Mouse (Mus musculus): Measurements from ENCODE around the gene Ms4a6b. TPM values are rescaled to one million over a fixed set of nuclear protein-coding genes. Genes with fewer than 3 reads are reported as not detected.
"Not testable (repeated sequence)": the region's sequence is repeated elsewhere in the genome, so short reads cannot be mapped to it uniquely, and the experiment has no call there.

Ms4a6b gene
- polyA plus RNA-seq, 1 experiment: 6.8 TPM

GRCm38 (mm10) chr19:11533421-11533820 is 17.1 kb downstream of the Ms4a6b start:
- no peak for TF ChIP-seq POLR2A (IDR thresholded peaks at IDR 0.05; ENCODE audit: low read depth, low read length)
- no peak for TF ChIP-seq CTCF (conservative IDR thresholded peaks at IDR 0.05; ENCODE audit: insufficient read depth, insufficient read length, low read depth, low read length)
- H3K4me1 ChIP-seq (ENCODE audit: control insufficient read depth, insufficient read depth, low read length): no peaks in the 10 kb centered on the region
- no peak for DNase-seq
- H3K4me3 ChIP-seq (ENCODE audit: insufficient read depth, low read depth, low read length): no peak overlapping the region
- 83% methylated on average over 1 of the region's 1 CpGs for WGBS
- no peaks in the 10 kb centered on the region for H3K27me3 ChIP-seq (replicated peaks; ENCODE audit: control insufficient read depth, insufficient read depth, low read length)
- H3K36me3 ChIP-seq (ENCODE audit: control insufficient read depth, insufficient read depth, low read length): no peaks in the 10 kb centered on the region
- H3K27ac ChIP-seq (ENCODE audit: insufficient read depth, low read depth, low read length): no peak overlapping the region

- Histone ChIP-seq H3K36me3 (ENCODE audit: control insufficient read depth, insufficient read depth, low read length) (no peaks in the 10 kb centered on the region), H3K27me3 (replicated peaks; ENCODE audit: control insufficient read depth, insufficient read depth, low read length) (no peaks in the 10 kb centered on the region), H3K4me1 (ENCODE audit: control insufficient read depth, insufficient read depth, low read length) (no peaks in the 10 kb centered on the region), H3K4me3 (ENCODE audit: insufficient read depth, low read depth, low read length) (no peak overlapping the region), H3K27ac (ENCODE audit: insufficient read depth, low read depth, low read length) (no peak overlapping the region)
- TF ChIP-seq POLR2A (IDR thresholded peaks at IDR 0.05; ENCODE audit: low read depth, low read length) (no peak), CTCF (conservative IDR thresholded peaks at IDR 0.05; ENCODE audit: insufficient read depth, insufficient read length, low read depth, low read length) (no peak)
- WGBS: 52% methylated on average over 2 of the region's 2 CpGs
- DNase-seq: no peak
These were observed 17.7 kb downstream of the Ms4a6b start for GRCm38 (mm10) chr19:11533888-11534445.

- no peak for TF ChIP-seq POLR2A (IDR thresholded peaks at IDR 0.05; ENCODE audit: low read depth, low read length)
- TF ChIP-seq CTCF (conservative IDR thresholded peaks at IDR 0.05; ENCODE audit: insufficient read depth, insufficient read length, low read depth, low read length): no peak
- H3K36me3 ChIP-seq (ENCODE audit: control insufficient read depth, insufficient read depth, low read length): no peaks in the 10 kb centered on the region
- no peak within 1 kb of the TSS for H3K4me3 ChIP-seq (ENCODE audit: insufficient read depth, low read depth, low read length)
- H3K27ac ChIP-seq (ENCODE audit: insufficient read depth, low read depth, low read length): no peak within 1 kb of the TSS
- H3K27me3 ChIP-seq (replicated peaks; ENCODE audit: control insufficient read depth, insufficient read depth, low read length): no peaks in the 10 kb centered on the region
- no peak for DNase-seq
- WGBS: 16% methylated on average over 7 of the region's 7 CpGs
- H3K4me1 ChIP-seq (ENCODE audit: control insufficient read depth, insufficient read depth, low read length): no peaks in the 10 kb centered on the region
These were observed 20.3 kb downstream of the Ms4a6b start, which contains the start of gene Ms4a4d for GRCm38 (mm10) chr19:11536593-11536992. Gene Ms4a4d (plus strand): TSS chr19:11536801.

GRCm38 (mm10) chr19:11537336-11537735 is 21.0 kb downstream of the Ms4a6b start:
- Histone ChIP-seq H3K27me3 (replicated peaks; ENCODE audit: control insufficient read depth, insufficient read depth, low read length) (no peaks in the 10 kb centered on the region), H3K36me3 (ENCODE audit: control insufficient read depth, insufficient read depth, low read length) (no peaks in the 10 kb centered on the region), H3K4me3 (ENCODE audit: insufficient read depth, low read depth, low read length) (no peak overlapping the region), H3K27ac (ENCODE audit: insufficient read depth, low read depth, low read length) (no peak overlapping the region), H3K4me1 (ENCODE audit: control insufficient read depth, insufficient read depth, low read length) (no peaks in the 10 kb centered on the region)
- TF ChIP-seq POLR2A (IDR thresholded peaks at IDR 0.05; ENCODE audit: low read depth, low read length) (no peak), CTCF (conservative IDR thresholded peaks at IDR 0.05; ENCODE audit: insufficient read depth, insufficient read length, low read depth, low read length) (no peak)
- 30% methylated on average over 2 of the region's 2 CpGs for WGBS
- no peak for DNase-seq

DNA sequence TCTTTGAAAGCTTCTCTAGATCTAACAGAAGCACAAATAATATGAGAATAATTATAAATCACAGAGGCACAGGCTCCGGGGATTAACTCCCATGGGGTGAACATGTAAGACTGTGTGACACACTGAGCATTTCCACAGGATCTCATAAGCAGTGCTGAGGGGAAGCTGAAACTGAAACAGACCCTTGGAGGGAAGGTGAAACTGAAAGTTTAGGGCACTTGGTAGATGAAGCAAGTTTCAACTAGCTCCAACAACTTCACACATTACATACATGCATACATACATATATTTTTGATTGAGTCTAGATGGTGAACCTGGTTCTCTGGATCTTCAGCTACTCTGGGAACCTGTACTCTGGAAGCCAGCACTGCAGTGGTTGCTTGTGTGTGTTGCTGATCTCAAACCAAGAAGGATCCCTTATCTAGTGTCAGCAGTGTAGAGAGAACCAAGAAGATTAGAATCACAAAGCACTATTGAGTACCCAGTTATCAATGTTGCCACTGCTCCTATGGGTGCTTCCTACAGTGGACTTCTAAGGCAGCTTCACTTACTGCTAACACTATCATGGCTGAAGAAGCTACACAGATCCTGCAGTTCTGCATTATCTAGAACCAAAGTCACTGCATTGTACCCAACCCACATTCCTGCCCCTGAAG is 24.0 kb downstream of the Ms4a6b start:
- not testable (repeated sequence) for H3K27me3 ChIP-seq (replicated peaks; ENCODE audit: control insufficient read depth, insufficient read depth, low read length); H3K27ac ChIP-seq (ENCODE audit: insufficient read depth, low read depth, low read length); H3K4me1 ChIP-seq (ENCODE audit: control insufficient read depth, insufficient read depth, low read length); H3K4me3 ChIP-seq (ENCODE audit: insufficient read depth, low read depth, low read length); H3K36me3 ChIP-seq (ENCODE audit: control insufficient read depth, insufficient read depth, low read length)
- peak; percentile 8 for DNase-seq
- 78% methylated on average over 1 of the region's 1 CpGs for WGBS

- not testable (repeated sequence) for H3K27me3 ChIP-seq (replicated peaks; ENCODE audit: control insufficient read depth, insufficient read depth, low read length); H3K4me3 ChIP-seq (ENCODE audit: insufficient read depth, low read depth, low read length); H3K4me1 ChIP-seq (ENCODE audit: control insufficient read depth, insufficient read depth, low read length); H3K36me3 ChIP-seq (ENCODE audit: control insufficient read depth, insufficient read depth, low read length); H3K27ac ChIP-seq (ENCODE audit: insufficient read depth, low read depth, low read length); DNase-seq
- WGBS: 85% methylated on average over 2 of the region's 2 CpGs
These were observed 28.1 kb downstream of the Ms4a6b start for GRCm38 (mm10) chr19:11544383-11544782.

DNA sequence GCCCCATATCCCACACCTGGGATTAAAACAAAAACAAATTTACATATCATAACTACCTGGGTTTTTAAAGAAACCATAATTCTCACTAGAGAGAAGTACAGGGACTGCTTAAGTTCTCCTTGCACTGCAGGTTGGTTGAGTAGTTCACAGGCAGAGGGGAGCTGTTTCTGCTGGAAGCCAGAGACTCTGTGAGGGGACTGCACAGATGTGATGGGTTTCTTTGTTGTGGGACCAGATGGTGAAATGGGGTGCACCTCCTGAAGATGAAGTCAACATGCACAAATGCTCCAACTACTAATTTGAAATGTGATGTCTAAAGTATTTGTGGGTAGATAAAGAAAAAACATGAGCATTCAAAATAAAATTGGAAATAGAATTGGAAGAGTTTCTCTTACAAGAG is 31.6 kb downstream of the Ms4a6b start:
- no peak for DNase-seq
- TF ChIP-seq CTCF (conservative IDR thresholded peaks at IDR 0.05; ENCODE audit: insufficient read depth, insufficient read length, low read depth, low read length) (no peak), POLR2A (IDR thresholded peaks at IDR 0.05; ENCODE audit: low read depth, low read length) (no peak)
- Histone ChIP-seq H3K27ac (ENCODE audit: insufficient read depth, low read depth, low read length) (no peak overlapping the region), H3K4me3 (ENCODE audit: insufficient read depth, low read depth, low read length) (no peak overlapping the region), H3K4me1 (ENCODE audit: control insufficient read depth, insufficient read depth, low read length) (no peaks in the 10 kb centered on the region), H3K27me3 (replicated peaks; ENCODE audit: control insufficient read depth, insufficient read depth, low read length) (no peaks in the 10 kb centered on the region), H3K36me3 (ENCODE audit: control insufficient read depth, insufficient read depth, low read length) (no peaks in the 10 kb centered on the region)

Measured in kidney, adult 2 months (tissue).